Mouse (Mus musculus): ENCODE measurements at regions not wholly inside any gene's neighbourhood (a gene's known extent, or its start where the extent isn't known, plus 50 kb on each side); places are given as distances from the start of the nearest gene placed in this dataset.
A peak's percentile ranks its signal among the peaks of the same experiment; 100 is the strongest.

DNA sequence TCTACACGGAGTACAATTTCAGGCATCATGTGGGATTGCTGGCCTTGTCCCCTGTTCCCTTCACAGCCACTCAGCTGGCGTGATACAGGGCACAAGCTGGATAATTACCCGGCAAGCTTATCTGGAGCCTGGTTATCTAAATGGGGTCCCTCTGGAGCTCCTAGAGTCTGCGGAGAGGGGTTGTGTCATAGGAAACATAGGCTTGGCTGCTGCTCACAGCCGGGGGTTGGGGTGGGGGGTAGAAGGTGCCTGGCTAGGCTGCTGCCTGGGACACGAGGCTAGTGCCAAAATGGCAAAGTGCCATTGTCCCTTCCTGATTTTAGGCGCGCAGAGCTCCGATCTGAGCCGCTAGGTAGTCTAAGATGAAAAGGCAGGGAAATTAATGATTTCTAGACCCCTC, 88.6 kb downstream of the Phlda1 start (continued):
- TF ChIP-seq MAX (IDR thresholded peaks at IDR 0.05; ENCODE audit: low read length), result no peak
- TF ChIP-seq KAT2A (conservative IDR thresholded peaks at IDR 0.05; ENCODE audit: low read depth, low read length), result no peak
- TF ChIP-seq ZNF384 (IDR thresholded peaks at IDR 0.05; ENCODE audit: low read depth, low read length), result no peak
- TF ChIP-seq UBTF (IDR thresholded peaks at IDR 0.05; ENCODE audit: borderline replicate concordance, insufficient read depth, low read depth, low read length), result peak; percentile 68; the same call in 1 of the 2 replicates
- no peak for TF ChIP-seq RAD21 (IDR thresholded peaks at IDR 0.05; ENCODE audit: low read depth, low read length)
- no peak; the same call in 1 of the 2 replicates for TF ChIP-seq MXI1 (IDR thresholded peaks at IDR 0.05; ENCODE audit: low read depth, low read length)
- TF ChIP-seq MYC (IDR thresholded peaks at IDR 0.05; ENCODE audit: low read depth, low read length), result no peak
- no peak for TF ChIP-seq MAZ (IDR thresholded peaks at IDR 0.05; ENCODE audit: low read depth, low read length)
- TF ChIP-seq GABPA (IDR thresholded peaks at IDR 0.05; ENCODE audit: low read depth, low read length), result no peak
- no peak for TF ChIP-seq BHLHE40 (IDR thresholded peaks at IDR 0.05; ENCODE audit: borderline replicate concordance, low read depth, low read length)
- TF ChIP-seq E2F4 (IDR thresholded peaks at IDR 0.05; ENCODE audit: borderline replicate concordance, low read depth, low read length), result no peak
- no peak for TF ChIP-seq SMC3 (IDR thresholded peaks at IDR 0.05; ENCODE audit: low read depth, low read length)
- peak; percentile 72 for TF ChIP-seq ETS1 (IDR thresholded peaks at IDR 0.05; ENCODE audit: low read depth, low read length)

- peak overlapping the region; percentile 83 for H3K27ac ChIP-seq (ENCODE audit: control insufficient read depth, low read depth, low read length)
- TF ChIP-seq POLR2AphosphoS2 (IDR thresholded peaks at IDR 0.05; ENCODE audit: low read length) (0 out of 2 replicates have a peak, but pooled peaks have one; percentile 34), TCF12 (IDR thresholded peaks at IDR 0.05; ENCODE audit: low read depth, low read length) (peak; percentile 98), MAZ (IDR thresholded peaks at IDR 0.05; ENCODE audit: low read depth, low read length) (no peak), ZNF384 (IDR thresholded peaks at IDR 0.05; ENCODE audit: low read depth, low read length) (peak; percentile 56; the same call in 1 of the 2 replicates), BHLHE40 (IDR thresholded peaks at IDR 0.05; ENCODE audit: borderline replicate concordance, low read depth, low read length) (no peak), MXI1 (IDR thresholded peaks at IDR 0.05; ENCODE audit: low read depth, low read length) (peak; percentile 47; the same call in 1 of the 2 replicates), MAFK (IDR thresholded peaks at IDR 0.05; ENCODE audit: borderline replicate concordance, low read depth, low read length) (no peak; the same call in 1 of the 2 replicates), ZMIZ1 (IDR thresholded peaks at IDR 0.05; ENCODE audit: low read depth, low read length) (no peak), GATA1 (IDR thresholded peaks at IDR 0.05; ENCODE audit: low read depth, low read length) (peak; percentile 94), TAL1 (IDR thresholded peaks at IDR 0.05; ENCODE audit: low read length) (peak; percentile 93), SIN3A (IDR thresholded peaks at IDR 0.05; ENCODE audit: low read length) (peak; percentile 64), RCOR1 (IDR thresholded peaks at IDR 0.05; ENCODE audit: low read depth, low read length) (peak; percentile 90), EP300 (IDR thresholded peaks at IDR 0.05; ENCODE audit: low read depth in 1 of 2, low read length in 2 of 2) (peak; percentile 86 to 94), NRF1 (IDR thresholded peaks at IDR 0.05; ENCODE audit: insufficient read depth, low read depth, low read length, poor library complexity, severe bottlenecking) (0 out of 2 replicates have a peak, but pooled peaks have one; percentile 15), ETS1 (IDR thresholded peaks at IDR 0.05; ENCODE audit: low read depth, low read length) (peak; percentile 98)
- DNase-seq (ENCODE audit: low read depth, low spot score), result peak; percentile 81
- H3K4me3 ChIP-seq (ENCODE audit: control insufficient read depth in 1 of 2, insufficient read depth in 1 of 2, low read depth in 2 of 2, low read length in 2 of 2), result peak overlapping the region; percentile 24 to 53
- peaks cover 11 to 47% of the 10 kb centered on the region in 2 experiments for H3K4me1 ChIP-seq (ENCODE audit: control insufficient read depth in 1 of 2, insufficient read depth in 2 of 2, low read length in 2 of 2)
- peaks cover 0 to 34% of the 10 kb centered on the region in 2 experiments; a peak in 2 of 4 replicates for H3K36me3 ChIP-seq (ENCODE audit: control insufficient read depth in 1 of 2, insufficient read depth in 2 of 2, low read length in 2 of 2)
- H3K9ac ChIP-seq (ENCODE audit: control insufficient read depth, low read depth, low read length, poor library complexity, severe bottlenecking), result peak overlapping the region; percentile 27
- H3K79me2 ChIP-seq (ENCODE audit: control insufficient read depth, insufficient read depth, low read length, poor library complexity), result no peaks in the 10 kb centered on the region
- H3K9me3 ChIP-seq (replicated peaks; ENCODE audit: insufficient read depth, low read length), result no peaks in the 10 kb centered on the region
- H3K27me3 ChIP-seq (ENCODE audit: control insufficient read depth in 1 of 2, insufficient read depth in 2 of 2, low read length in 2 of 2), result no peaks in the 10 kb centered on the region
Observed at GRCm38 (mm10) chr10:111595513-111595995, 89.5 kb downstream of the Phlda1 start.

Data from MEL (cell line).